Mouse (Mus musculus) heart, embryonic 13.5 days (tissue): ENCODE measurements around the gene Ccdc149. TPM values are rescaled to one million over a fixed set of nuclear protein-coding genes. Genes with fewer than 3 reads are reported as not detected.

ENCODE experiments used
- ATAC-seq: fragments of 200-750 bp; cut with Nextera tagmentation; 2 replicates; pipeline ENCODE4 v1.8.0; 2017; ENCODE audit warnings: moderate TSS enrichment; ENCODE audit not compliant: insufficient number of reproducible peaks, low FRiP score, low TSS enrichment; ENCODE audit errors: extremely low read depth
- H3K27ac ChIP-seq: fragments of 300-500 bp; sonication (generic); replicated peaks from 2 replicates; pipeline ENCODE4 v1.5.1; 2015; ENCODE audit warnings: moderate library complexity, mild to moderate bottlenecking, inconsistent platforms
- H3K27me3 ChIP-seq: fragments of 300-500 bp; sonication (generic); replicated peaks from 2 replicates; pipeline ENCODE4 v1.6.1; 2015; ENCODE audit warnings: mild to moderate bottlenecking, inconsistent platforms
- H3K36me3 ChIP-seq: fragments of 300-500 bp; sonication (generic); 2 replicates; pipeline ENCODE4 v1.6.1; 2015; ENCODE audit warnings: mild to moderate bottlenecking, inconsistent platforms
- H3K4me1 ChIP-seq: fragments of 300-500 bp; sonication (generic); 2 replicates; pipeline ENCODE4 v1.6.1; 2015; ENCODE audit warnings: inconsistent platforms
- H3K4me2 ChIP-seq: fragments of 300-500 bp; sonication (generic); 2 replicates; pipeline ENCODE4 v1.6.1; 2015; ENCODE audit warnings: inconsistent platforms, mild to moderate bottlenecking, moderate library complexity
- H3K4me3 ChIP-seq: fragments of 300-500 bp; sonication (generic); 2 replicates; pipeline ENCODE4 v1.5.1; 2015; ENCODE audit warnings: moderate library complexity, mild to moderate bottlenecking, inconsistent platforms
- H3K9ac ChIP-seq: fragments of 300-500 bp; sonication (generic); 2 replicates; pipeline ENCODE4 v1.6.1; 2015; ENCODE audit warnings: inconsistent platforms, mild to moderate bottlenecking, moderate library complexity
- H3K9me3 ChIP-seq: fragments of 300-500 bp; sonication (generic); 2 replicates; pipeline ENCODE4 v1.6.1; 2016; ENCODE audit warnings: inconsistent platforms
- WGBS: fragments of 180-500 bp; shearing (Covaris S2); methylation state at CpG from one replicate; pipeline ENCODE4 v1.1.7; 2015; ENCODE audit warnings: mixed read lengths; 5-methylcytosine and 5-hydroxymethylcytosine counted together
- polyA plus RNA-seq: library from polyadenylated mRNA; unstranded; fragments of >200 nt; fragmentation: Nextera tagmentation; extraction: Ambion mirVana; gene quantifications from 2 replicates; pipeline ENCODE4 v1.2.1, GENCODE M21; 2015

Gene Ccdc149
- polyA plus RNA-seq, 1 experiment from 2014 or later: 2.2 TPM

DNA sequence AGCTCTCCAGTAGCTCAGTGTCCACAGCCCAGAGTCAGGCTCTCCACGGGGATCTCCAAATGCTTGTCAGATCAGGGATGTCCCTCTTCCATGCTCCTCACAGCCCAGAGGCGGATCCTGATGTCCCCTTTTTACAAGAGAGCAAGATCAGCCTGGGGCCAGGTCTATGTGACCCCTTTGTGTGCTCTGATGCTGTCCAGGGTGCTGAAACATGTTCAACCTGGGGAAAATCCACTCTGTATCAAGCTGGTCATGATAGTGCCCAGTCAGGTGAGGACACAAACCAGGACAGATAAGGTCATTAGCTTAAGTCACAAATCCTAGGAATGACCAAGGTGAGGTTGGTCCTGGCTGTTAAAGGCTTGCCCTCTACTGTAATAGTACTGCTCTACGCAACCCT is 59.8 kb downstream of the Ccdc149 start:
- WGBS: 56% methylated on average over 3 of the region's 3 CpGs

DNA sequence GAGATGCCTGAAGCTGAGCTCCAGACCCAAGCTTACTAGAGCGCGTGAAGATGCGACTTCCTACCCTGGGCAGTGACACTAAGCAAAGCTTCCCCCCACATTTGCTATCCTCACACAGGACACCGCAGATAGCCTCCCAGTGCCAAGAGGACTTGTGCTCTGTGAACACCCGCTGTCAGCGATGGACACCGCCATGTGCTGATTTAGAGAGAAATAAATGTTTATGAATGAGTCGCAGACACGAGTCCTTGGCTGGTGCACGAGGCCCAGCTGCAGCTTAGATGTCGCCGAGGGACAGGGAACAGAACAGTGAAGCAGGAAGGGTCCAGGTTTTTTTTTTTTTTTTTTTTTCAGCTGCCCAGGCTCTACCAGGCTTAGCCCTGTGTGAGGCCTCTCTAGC is 61.1 kb downstream of the Ccdc149 start:
- no peak for ATAC-seq
- Histone ChIP-seq H3K27ac (no peak overlapping the region), H3K27me3 (no peaks in the 10 kb centered on the region), H3K9me3 (no peaks in the 10 kb centered on the region; the same call in 1 of the 2 replicates), H3K4me2 (no peak overlapping the region), H3K36me3 (no peaks in the 10 kb centered on the region), H3K4me1 (no peaks in the 10 kb centered on the region), H3K9ac (no peak overlapping the region), H3K4me3 (no peak overlapping the region)
- WGBS: 82% methylated on average over 12 of the region's 12 CpGs

More for the DNA sequence above, 59.8 kb downstream of the Ccdc149 start:
- Histone ChIP-seq H3K36me3 (no peaks in the 10 kb centered on the region), H3K27ac (no peak overlapping the region), H3K4me3 (no peak overlapping the region), H3K4me1 (no peaks in the 10 kb centered on the region), H3K9ac (no peak overlapping the region), H3K9me3 (no peaks in the 10 kb centered on the region; the same call in 1 of the 2 replicates), H3K4me2 (no peak overlapping the region), H3K27me3 (no peaks in the 10 kb centered on the region)
- no peak for ATAC-seq

GRCm38 (mm10) chr5:52408668-52409315 is 62.5 kb downstream of the Ccdc149 start:
- H3K36me3 ChIP-seq: no peaks in the 10 kb centered on the region
- ATAC-seq: no peak
- no peak overlapping the region for H3K4me2 ChIP-seq
- H3K4me1 ChIP-seq: no peaks in the 10 kb centered on the region
- WGBS: 68% methylated on average over 7 of the region's 7 CpGs
- H3K27me3 ChIP-seq: no peaks in the 10 kb centered on the region
- H3K4me3 ChIP-seq: no peak overlapping the region
- no peak overlapping the region for H3K27ac ChIP-seq
- no peaks in the 10 kb centered on the region; the same call in 1 of the 2 replicates for H3K9me3 ChIP-seq
- H3K9ac ChIP-seq: no peak overlapping the region

- H3K4me1 ChIP-seq: no peaks in the 10 kb centered on the region
- WGBS: 76% methylated on average over 8 of the region's 8 CpGs
- no peaks in the 10 kb centered on the region for H3K27me3 ChIP-seq
- no peaks in the 10 kb centered on the region; the same call in 1 of the 2 replicates for H3K9me3 ChIP-seq
- H3K9ac ChIP-seq: no peak overlapping the region
- H3K27ac ChIP-seq: no peak overlapping the region
- no peaks in the 10 kb centered on the region for H3K36me3 ChIP-seq
- H3K4me2 ChIP-seq: no peak overlapping the region
- H3K4me3 ChIP-seq: no peak overlapping the region
- no peak for ATAC-seq
These were observed 66.9 kb downstream of the Ccdc149 start for GRCm38 (mm10) chr5:52404373-52404772.

GRCm38 (mm10) chr5:52393756-52394155 is 77.6 kb downstream of the Ccdc149 start:
- H3K9ac ChIP-seq: no peak overlapping the region
- no peak overlapping the region for H3K4me3 ChIP-seq
- H3K36me3 ChIP-seq: peaks cover 13% of the 10 kb centered on the region
- H3K9me3 ChIP-seq: 0 out of 2 replicates have a peak, but pooled peaks cover 10% of the 10 kb centered on the region
- H3K4me1 ChIP-seq: no peaks in the 10 kb centered on the region
- H3K27me3 ChIP-seq: no peaks in the 10 kb centered on the region
- WGBS: 75% methylated on average over 4 of the region's 4 CpGs
- H3K27ac ChIP-seq: no peak overlapping the region
- no peak overlapping the region for H3K4me2 ChIP-seq
- no peak for ATAC-seq

GRCm38 (mm10) chr5:52391471-52391870 is 79.8 kb downstream of the Ccdc149 start:
- H3K9ac ChIP-seq: no peak overlapping the region
- no peaks in the 10 kb centered on the region for H3K27me3 ChIP-seq
- 0 out of 2 replicates have a peak, but pooled peaks cover 10% of the 10 kb centered on the region for H3K9me3 ChIP-seq
- H3K4me2 ChIP-seq: no peak overlapping the region
- 76% methylated on average over 16 of the region's 16 CpGs for WGBS
- no peaks in the 10 kb centered on the region for H3K4me1 ChIP-seq
- no peak overlapping the region for H3K27ac ChIP-seq
- H3K36me3 ChIP-seq: peaks cover 13% of the 10 kb centered on the region
- ATAC-seq: no peak
- H3K4me3 ChIP-seq: no peak overlapping the region

GRCm38 (mm10) chr5:52390381-52390780 is 80.9 kb downstream of the Ccdc149 start:
- no peaks in the 10 kb centered on the region for H3K27me3 ChIP-seq
- no peak overlapping the region for H3K27ac ChIP-seq
- H3K4me1 ChIP-seq: no peaks in the 10 kb centered on the region
- H3K4me2 ChIP-seq: no peak overlapping the region
- 0 out of 2 replicates have a peak, but pooled peaks cover 10% of the 10 kb centered on the region for H3K9me3 ChIP-seq
- H3K4me3 ChIP-seq: no peak overlapping the region
- no peak for ATAC-seq
- WGBS: 82% methylated on average over 6 of the region's 6 CpGs
- H3K36me3 ChIP-seq: peaks cover 13% of the 10 kb centered on the region
- H3K9ac ChIP-seq: no peak overlapping the region

GRCm38 (mm10) chr5:52388092-52388749 is 83.1 kb downstream of the Ccdc149 start:
- Histone ChIP-seq H3K9ac (no peak overlapping the region), H3K9me3 (0 out of 2 replicates have a peak, but pooled peaks cover 10% of the 10 kb centered on the region), H3K36me3 (peaks cover 13% of the 10 kb centered on the region), H3K4me2 (no peak overlapping the region), H3K27ac (no peak overlapping the region), H3K4me3 (no peak overlapping the region), H3K27me3 (no peaks in the 10 kb centered on the region), H3K4me1 (no peaks in the 10 kb centered on the region)
- WGBS: 62% methylated on average over 6 of the region's 7 CpGs
- ATAC-seq: no peak

DNA sequence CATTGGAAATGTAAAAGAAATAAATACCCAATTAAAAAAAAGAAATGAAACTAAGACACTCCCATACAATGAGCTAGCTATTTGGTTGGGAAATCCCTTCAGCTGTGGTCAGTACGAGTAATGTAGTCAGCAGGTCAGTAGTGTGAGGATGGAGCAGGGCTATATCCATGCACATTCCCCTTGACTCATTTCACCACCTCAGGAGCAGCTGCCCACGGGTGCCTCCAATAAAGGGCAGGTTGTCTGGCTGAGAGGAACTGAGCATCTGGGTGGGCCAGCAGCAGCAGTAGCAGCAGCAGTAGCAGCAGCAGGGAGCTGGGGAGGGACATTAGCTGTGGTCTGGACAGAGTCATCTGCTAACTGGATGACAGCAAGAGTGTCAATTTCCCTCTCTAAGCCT is 85.3 kb downstream of the Ccdc149 start:
- no peaks in the 10 kb centered on the region for H3K27me3 ChIP-seq
- H3K36me3 ChIP-seq: peaks cover 13% of the 10 kb centered on the region
- no peak for ATAC-seq
- no peak overlapping the region for H3K9ac ChIP-seq
- H3K4me3 ChIP-seq: no peak overlapping the region
- H3K27ac ChIP-seq: no peak overlapping the region
- WGBS: 49% methylated on average over 2 of the region's 2 CpGs
- H3K4me1 ChIP-seq: no peaks in the 10 kb centered on the region
- 0 out of 2 replicates have a peak, but pooled peaks cover 10% of the 10 kb centered on the region for H3K9me3 ChIP-seq
- no peak overlapping the region for H3K4me2 ChIP-seq

GRCm38 (mm10) chr5:52383748-52384147 is 87.6 kb downstream of the Ccdc149 start:
- WGBS: 71% methylated on average over 5 of the region's 5 CpGs
- no peak for ATAC-seq
- no peak overlapping the region for H3K9ac ChIP-seq

GRCm38 (mm10) chr5:52382837-52383236 is 88.5 kb downstream of the Ccdc149 start:
- Histone ChIP-seq H3K9me3 (no peaks in the 10 kb centered on the region), H3K27ac (no peak overlapping the region), H3K9ac (no peak overlapping the region), H3K4me2 (no peak overlapping the region), H3K36me3 (no peaks in the 10 kb centered on the region), H3K27me3 (no peaks in the 10 kb centered on the region), H3K4me1 (no peaks in the 10 kb centered on the region), H3K4me3 (no peak overlapping the region)
- no peak for ATAC-seq
- 65% methylated on average over 8 of the region's 8 CpGs for WGBS

More at GRCm38 (mm10) chr5:52383748-52384147, 87.6 kb downstream of the Ccdc149 start:
- H3K4me3 ChIP-seq: no peak overlapping the region
- H3K27ac ChIP-seq: no peak overlapping the region
- H3K27me3 ChIP-seq: no peaks in the 10 kb centered on the region
- no peaks in the 10 kb centered on the region for H3K36me3 ChIP-seq
- no peaks in the 10 kb centered on the region for H3K9me3 ChIP-seq
- no peaks in the 10 kb centered on the region for H3K4me1 ChIP-seq
- H3K4me2 ChIP-seq: no peak overlapping the region
